Mouse (Mus musculus) cerebellum, adult 8-10 months (tissue): ENCODE measurements around the gene Ppp2r1b.

ENCODE experiments used
- DNase-seq: peaks from one replicate; pipeline ENCODE4 v3.0.0; 2022

The Ppp2r1b gene

DNA sequence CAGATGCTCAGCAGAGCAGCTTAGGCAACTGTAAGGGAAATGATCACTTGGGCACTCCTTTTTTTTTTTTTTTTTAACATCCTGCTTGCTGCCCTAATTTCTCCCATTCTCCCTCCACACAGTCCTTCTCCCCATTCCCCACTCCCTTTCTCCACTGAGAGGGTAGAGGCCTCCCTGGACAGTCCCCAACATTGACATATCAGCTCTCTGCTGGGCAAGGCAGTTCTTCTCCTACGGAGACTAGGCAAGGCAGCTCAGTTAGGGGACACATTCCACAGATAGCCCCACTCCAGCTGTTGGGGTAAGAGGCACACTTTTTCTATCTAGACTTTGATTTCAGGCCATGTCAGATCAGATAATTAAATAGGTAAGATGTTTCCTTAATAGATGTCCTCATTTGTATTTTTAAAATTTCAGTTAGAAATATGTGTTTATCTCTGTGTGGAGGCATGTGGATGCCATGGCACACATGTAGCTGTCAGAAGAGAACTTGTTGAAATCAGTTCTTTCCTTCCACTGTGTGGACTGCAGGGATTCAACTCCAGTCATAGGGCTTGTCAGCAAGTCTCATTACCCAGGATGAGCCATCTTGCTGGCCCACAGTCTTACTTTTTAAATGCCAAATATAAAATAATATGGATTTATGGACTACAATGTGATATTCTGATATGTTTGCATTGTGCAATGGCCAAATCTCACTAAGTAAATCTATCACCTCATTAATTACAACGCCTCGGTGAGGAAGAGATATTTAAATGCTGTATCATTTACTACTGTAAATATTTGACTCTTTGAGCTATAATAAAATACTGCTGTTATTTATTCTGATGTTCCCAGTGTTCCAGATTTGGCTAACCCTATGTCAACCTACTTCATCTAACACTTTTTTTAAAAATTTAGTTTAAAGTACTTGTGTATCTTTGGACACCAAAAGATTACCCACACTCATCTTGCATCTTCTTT lies 76.1 kb downstream of the Ppp2r1b start:
- no peak for DNase-seq

DNA sequence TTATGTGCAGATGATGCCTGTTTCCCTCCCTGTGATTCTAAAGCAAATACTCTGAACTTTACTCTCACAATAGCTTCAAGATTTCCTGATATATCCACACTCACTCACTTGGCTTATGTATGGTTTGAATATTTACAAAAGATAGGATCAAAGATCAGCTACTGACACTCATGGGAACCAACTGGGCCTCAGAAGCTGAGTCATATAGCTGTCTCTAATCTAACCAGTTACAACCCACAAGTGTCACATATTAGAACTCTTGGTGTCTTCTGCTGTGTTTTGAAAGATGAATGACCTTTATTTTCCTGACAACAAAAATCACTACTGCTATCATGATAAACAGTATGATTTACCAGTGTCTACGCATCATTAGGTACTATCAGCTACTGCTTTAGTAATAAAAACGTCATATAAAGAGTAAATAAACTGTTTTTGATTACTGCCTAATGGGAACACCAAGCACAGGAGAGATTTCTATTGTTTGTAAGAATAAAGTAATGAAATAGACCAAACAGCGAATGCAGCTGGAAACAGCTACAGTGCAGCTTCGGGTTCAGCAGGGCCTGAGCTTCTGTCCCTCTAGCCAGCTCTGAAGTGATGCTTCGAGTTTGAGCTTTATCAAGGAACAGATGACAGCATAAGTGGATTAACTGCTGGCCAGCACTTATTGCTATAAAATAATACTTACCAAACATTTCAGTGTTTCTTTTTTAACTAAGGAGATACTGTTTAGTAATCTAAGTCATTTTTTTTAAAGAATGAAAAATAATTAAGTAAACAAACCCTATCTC lies 77.5 kb downstream of the Ppp2r1b start:
- no peak for DNase-seq

DNA sequence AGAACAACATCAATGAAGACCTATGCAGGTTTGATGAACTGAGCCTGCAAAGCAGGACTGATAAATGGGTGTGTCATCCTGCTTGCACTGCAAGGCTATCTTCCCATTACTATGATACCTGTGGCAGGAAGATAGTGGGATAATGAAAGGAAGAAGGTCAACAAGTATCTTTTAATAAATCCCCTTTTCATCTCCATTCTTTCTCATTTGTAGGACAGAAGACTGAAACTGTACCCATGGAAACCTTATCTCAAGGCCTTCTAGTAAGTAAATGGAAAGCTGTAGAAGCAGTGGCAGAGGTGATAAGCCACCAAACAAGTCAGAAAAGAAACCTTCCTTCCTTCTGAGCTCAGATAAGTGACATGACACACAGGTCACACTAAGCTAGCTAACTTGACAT lies 79.4 kb downstream of the Ppp2r1b start:
- no peak for DNase-seq

DNA sequence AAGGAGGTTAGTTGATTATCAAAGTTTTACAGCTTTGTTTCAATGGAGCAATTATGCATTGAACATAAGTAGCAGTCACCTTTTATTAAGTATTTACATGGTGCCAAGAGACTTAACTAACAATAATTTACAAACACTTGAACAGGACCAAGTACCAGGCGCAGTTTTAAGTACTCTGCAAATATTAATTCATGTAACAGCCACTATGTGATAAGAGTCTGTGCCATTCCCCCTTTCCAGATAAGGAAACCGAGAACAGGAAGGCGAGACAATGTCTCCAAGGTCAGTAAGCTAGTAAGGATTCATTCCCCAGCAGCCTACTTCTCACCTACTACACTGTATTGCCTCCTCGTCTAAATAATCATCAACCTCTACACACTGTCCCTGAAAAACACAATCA lies 80.7 kb downstream of the Ppp2r1b start:
- DNase-seq = no peak

DNA sequence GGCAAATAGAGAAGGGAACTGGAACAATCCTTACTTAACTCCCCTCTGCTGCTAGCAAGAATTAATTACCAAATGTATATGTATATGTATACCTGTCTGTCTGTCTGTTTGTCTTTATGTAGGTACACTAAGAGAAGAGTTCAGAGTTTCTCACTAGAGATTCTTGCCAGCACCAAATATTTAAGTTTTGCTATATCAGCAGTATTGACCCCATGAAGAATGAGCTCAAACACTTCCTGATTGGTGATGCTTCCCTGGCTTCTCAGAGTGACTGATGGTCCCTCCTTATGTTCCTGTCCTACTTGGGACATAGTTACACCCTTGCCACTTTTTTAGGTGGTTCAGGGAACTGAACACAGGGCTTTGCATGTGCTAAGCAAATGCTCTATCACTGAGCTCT lies 84.9 kb downstream of the Ppp2r1b start:
- DNase-seq = no peak

DNA sequence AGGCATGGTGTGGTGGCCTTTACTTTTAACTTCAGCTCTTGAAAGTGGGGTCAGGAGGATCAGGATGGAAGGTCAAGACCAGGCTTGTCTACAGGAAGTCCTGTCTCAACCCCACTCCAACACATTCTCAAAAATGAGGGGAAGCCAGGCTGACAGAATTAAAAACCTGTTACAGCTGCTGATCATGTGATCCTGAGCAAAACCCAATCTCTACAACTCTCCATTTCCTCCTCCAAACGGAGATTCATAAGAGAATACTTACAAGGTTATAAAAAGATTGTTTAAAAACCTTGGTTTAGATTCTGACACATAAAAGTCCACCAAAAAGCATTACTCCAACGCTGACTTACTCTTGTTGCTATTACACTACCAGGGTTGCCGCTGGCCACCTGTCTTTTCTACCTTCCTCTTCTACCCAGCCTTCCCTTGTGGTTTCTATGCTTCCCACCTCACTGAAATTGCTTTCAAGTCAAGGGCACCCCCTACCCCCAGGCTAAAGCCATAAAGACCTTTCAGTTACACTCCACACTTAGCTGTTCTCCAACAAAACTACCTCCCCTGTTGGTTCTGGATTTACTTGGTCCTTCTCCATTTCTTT lies 96.8 kb downstream of the Ppp2r1b start:
- DNase-seq = no peak

DNA sequence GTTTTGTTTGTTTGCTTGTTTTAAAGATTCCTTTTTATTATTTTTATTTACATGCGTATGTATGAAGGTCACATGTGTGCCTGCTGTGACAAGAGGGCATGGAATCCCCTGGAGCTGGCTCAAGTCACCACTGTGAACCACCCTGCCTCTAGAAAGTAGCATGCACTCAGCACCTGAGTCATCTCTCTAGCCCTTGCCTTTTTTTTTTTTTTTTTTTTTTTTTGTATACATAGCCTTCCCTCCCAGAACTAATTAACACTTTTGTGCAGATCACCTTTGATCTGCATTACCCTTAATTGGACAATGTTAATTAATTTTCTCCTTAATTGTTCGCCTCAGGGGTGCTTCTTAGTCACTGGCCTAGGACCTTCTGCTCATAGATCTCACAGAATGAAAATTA lies 97.6 kb downstream of the Ppp2r1b start:
- no peak for DNase-seq
